Mouse (Mus musculus) liver, adult 2 months (tissue): Measurements from ENCODE around the gene Dnajc30. TPM values are rescaled to one million over a fixed set of nuclear protein-coding genes. Genes with fewer than 3 reads are reported as not detected.

Source experiments
- DNase-seq: peaks from one replicate; pipeline ENCODE4 v3.0.0-alpha.2; 2011; ENCODE audit warnings: low read depth, low spot score; ENCODE audit errors: extremely low read depth
- H3K27ac ChIP-seq: fragments of 200-500 bp; replicated peaks from 2 replicates; pipeline ENCODE4 v1.5.1; 2012; ENCODE audit warnings: low read depth, mild to moderate bottlenecking, control low read depth, inconsistent platforms, low read length; ENCODE audit not compliant: insufficient read depth
- H3K27me3 ChIP-seq: fragments of 200-500 bp; 2 replicates; pipeline ENCODE4 v1.6.1; 2012; ENCODE audit warnings: mild to moderate bottlenecking, moderate library complexity, low read length, inconsistent platforms; ENCODE audit not compliant: control insufficient read depth, insufficient read depth
- H3K36me3 ChIP-seq: fragments of 200-500 bp; 2 replicates; pipeline ENCODE4 v1.6.1; 2012; ENCODE audit warnings: low read length, inconsistent platforms; ENCODE audit not compliant: control insufficient read depth, insufficient read depth
- H3K4me1 ChIP-seq: fragments of 200-500 bp; 2 replicates; pipeline ENCODE4 v1.6.1; 2011; ENCODE audit warnings: low read length; ENCODE audit not compliant: control insufficient read depth, insufficient read depth
- H3K4me3 ChIP-seq: fragments of 200-500 bp; 2 replicates; pipeline ENCODE4 v1.5.1; 2011; ENCODE audit warnings: low read depth, mild to moderate bottlenecking, control low read depth, low read length, moderate library complexity; ENCODE audit not compliant: insufficient read depth
- H3K79me2 ChIP-seq: fragments of 200-500 bp; 2 replicates; pipeline ENCODE4 v1.6.1; 2012; ENCODE audit warnings: inconsistent platforms, mild to moderate bottlenecking, low read length, moderate library complexity; ENCODE audit not compliant: control insufficient read depth, insufficient read depth
- H3K9ac ChIP-seq: fragments of 200-500 bp; 2 replicates; pipeline ENCODE4 v1.6.1; 2012; ENCODE audit warnings: low read depth, mild to moderate bottlenecking, control low read depth, inconsistent platforms, low read length
- CTCF ChIP-seq: fragments of 200-500 bp; IDR thresholded peaks from 2 replicates; pipeline ENCODE4 v1.5.1; 2011; ENCODE audit warnings: low read depth, low read length, control low read depth
- POLR2A ChIP-seq: fragments of 200-500 bp; IDR thresholded peaks from 2 replicates; pipeline ENCODE4 v1.6.1; 2011; ENCODE audit warnings: low read length, control low read depth; ENCODE audit not compliant: insufficient read depth; ENCODE audit errors: extremely low read depth
- WGBS: fragments of 180-500 bp; shearing (Covaris S2); methylation state at CpG from one replicate; pipeline ENCODE4 v1.1.7; 2018; 5-methylcytosine and 5-hydroxymethylcytosine counted together
- polyA plus RNA-seq: library from polyadenylated mRNA; depleted of rRNA; stranded (reverse); fragments of >200 nt; gene quantifications from 2 replicates; pipeline ENCODE4 v1.2.3, GENCODE M21; 2012; rRNA removed
- total RNA-seq: library from RNA; depleted of rRNA; stranded (reverse); fragments of >200 nt; gene quantifications from 2 replicates; pipeline ENCODE4 v1.2.3, GENCODE M21; 2014; rRNA removed

Gene Dnajc30
- total RNA-seq (7.1 and 8.6 TPM in 2 replicates), polyA plus RNA-seq (39.9 and 45.7 TPM in 2 replicates)

- H3K4me1 ChIP-seq: peaks cover 7% of the 10 kb centered on the region
- no peaks in the 10 kb centered on the region for H3K27me3 ChIP-seq
- TF ChIP-seq POLR2A (peak; percentile 80), CTCF (no peak)
- H3K79me2 ChIP-seq: peaks cover 8% of the 10 kb centered on the region; the same call in 1 of the 2 replicates
- H3K9ac ChIP-seq: peak within 1 kb of the TSS; percentile 95
- under 1% methylated on average over 52 of the region's 52 CpGs for WGBS
- DNase-seq: peak; percentile 80
- peak within 1 kb of the TSS; percentile 92 for H3K4me3 ChIP-seq
- H3K27ac ChIP-seq: peak within 1 kb of the TSS; percentile 90
- H3K36me3 ChIP-seq: peaks cover 6% of the 10 kb centered on the region; the same call in 1 of the 2 replicates
These were observed at the start of gene Dnajc30 for GRCm38 (mm10) chr5:135063629-135064381. Gene Dnajc30, plus strand, starts transcription at chr5:135064202.

GRCm38 (mm10) chr5:135015497-135015896 lies 48.5 kb upstream of the Dnajc30 start:
- WGBS: 8% methylated on average over 7 of the region's 7 CpGs
- Histone ChIP-seq H3K27me3 (no peaks in the 10 kb centered on the region), H3K27ac (peak overlapping the region; percentile 35; the same call in 1 of the 2 replicates), H3K79me2 (peaks cover 8% of the 10 kb centered on the region; the same call in 1 of the 2 replicates), H3K4me1 (peaks cover 13% of the 10 kb centered on the region), H3K9ac (no peak overlapping the region), H3K4me3 (no peak overlapping the region), H3K36me3 (no peaks in the 10 kb centered on the region)
- DNase-seq: peak; percentile 60
- TF ChIP-seq CTCF (peak; percentile 98), POLR2A (no peak)

- H3K9ac ChIP-seq: no peak overlapping the region
- H3K27me3 ChIP-seq: no peaks in the 10 kb centered on the region
- H3K79me2 ChIP-seq: peaks cover 1% of the 10 kb centered on the region; the same call in 1 of the 2 replicates
- H3K4me1 ChIP-seq: peaks cover 9% of the 10 kb centered on the region
- 12% methylated on average over 4 of the region's 4 CpGs for WGBS
- H3K36me3 ChIP-seq: no peaks in the 10 kb centered on the region
- H3K27ac ChIP-seq: peak overlapping the region; percentile 35
- TF ChIP-seq POLR2A (no peak), CTCF (peak; percentile 58; the same call in 1 of the 2 replicates)
- no peak overlapping the region for H3K4me3 ChIP-seq
- peak; percentile 90 for DNase-seq
These were observed 47.7 kb upstream of the Dnajc30 start for GRCm38 (mm10) chr5:135016224-135016759.

- DNase-seq: peak; percentile 67
- 14% methylated on average over 6 of the region's 6 CpGs for WGBS
These were observed 42.2 kb upstream of the Dnajc30 start for GRCm38 (mm10) chr5:135021814-135022213.

GRCm38 (mm10) chr5:135023344-135024173 lies 40.4 kb upstream of the Dnajc30 start, which contains the start of gene Stx1a:
Gene Stx1a, plus strand, starts transcription at chr5:135023482.
- no peak within 1 kb of the TSS for H3K27ac ChIP-seq
- no peaks in the 10 kb centered on the region for H3K79me2 ChIP-seq
- H3K36me3 ChIP-seq: no peaks in the 10 kb centered on the region
- TF ChIP-seq POLR2A (no peak), CTCF (no peak)
- peaks cover 2% of the 10 kb centered on the region; the same call in 1 of the 2 replicates for H3K4me1 ChIP-seq
- 2% methylated on average over 61 of the region's 61 CpGs for WGBS
- peak within 1 kb of the TSS; percentile 79 for H3K9ac ChIP-seq
- H3K4me3 ChIP-seq: peak within 1 kb of the TSS; percentile 80
- DNase-seq: no peak
- H3K27me3 ChIP-seq: peaks cover 5% of the 10 kb centered on the region; the same call in 1 of the 2 replicates

More at GRCm38 (mm10) chr5:135021814-135022213, 42.2 kb upstream of the Dnajc30 start:
- H3K4me3 ChIP-seq: no peak overlapping the region
- H3K36me3 ChIP-seq: no peaks in the 10 kb centered on the region
- peaks cover 5% of the 10 kb centered on the region; the same call in 1 of the 2 replicates for H3K27me3 ChIP-seq
- H3K79me2 ChIP-seq: no peaks in the 10 kb centered on the region
- H3K9ac ChIP-seq: no peak overlapping the region
- no peak overlapping the region for H3K27ac ChIP-seq
- peaks cover 2% of the 10 kb centered on the region; the same call in 1 of the 2 replicates for H3K4me1 ChIP-seq
- no peak for TF ChIP-seq CTCF
- TF ChIP-seq POLR2A: no peak
